Mouse (Mus musculus) neural tube, embryonic 15.5 days (tissue): ENCODE measurements around the gene Nxnl2. TPM values are rescaled to one million over a fixed set of nuclear protein-coding genes. Genes with fewer than 3 reads are reported as not detected.

ENCODE experiments used
- ATAC-seq: fragments of 200-750 bp; cut with Nextera tagmentation; 2 replicates; pipeline ENCODE4 v1.8.0; 2017; ENCODE audit warnings: mild to moderate bottlenecking, moderate TSS enrichment, moderate library complexity; ENCODE audit not compliant: low FRiP score
- H3K27ac ChIP-seq: fragments of 300-500 bp; sonication (generic); replicated peaks from 2 replicates; pipeline ENCODE4 v1.5.1; 2015; ENCODE audit warnings: mild to moderate bottlenecking, inconsistent platforms
- H3K27me3 ChIP-seq: fragments of 300-500 bp; sonication (generic); replicated peaks from 2 replicates; pipeline ENCODE4 v1.6.1; 2015; ENCODE audit warnings: inconsistent platforms
- H3K36me3 ChIP-seq: fragments of 300-500 bp; sonication (generic); 2 replicates; pipeline ENCODE4 v1.6.1; 2015; ENCODE audit warnings: inconsistent platforms
- H3K4me1 ChIP-seq: fragments of 300-500 bp; sonication (generic); 2 replicates; pipeline ENCODE4 v1.6.1; 2015; ENCODE audit warnings: inconsistent platforms
- H3K4me2 ChIP-seq: fragments of 300-500 bp; sonication (generic); 2 replicates; pipeline ENCODE4 v1.6.1; 2015; ENCODE audit warnings: inconsistent platforms, mild to moderate bottlenecking, moderate library complexity
- H3K4me3 ChIP-seq: fragments of 300-500 bp; sonication (generic); replicated peaks from 2 replicates; pipeline ENCODE4 v1.5.1; 2015; ENCODE audit warnings: mild to moderate bottlenecking, inconsistent platforms
- H3K9ac ChIP-seq: fragments of 300-500 bp; sonication (generic); replicated peaks from 2 replicates; pipeline ENCODE4 v1.6.1; 2015; ENCODE audit warnings: mild to moderate bottlenecking, inconsistent platforms
- H3K9me3 ChIP-seq: fragments of 300-500 bp; sonication (generic); replicated peaks from 2 replicates; pipeline ENCODE4 v1.6.1; 2016; ENCODE audit warnings: inconsistent platforms
- WGBS: fragments of 180-500 bp; shearing (Covaris S2); methylation state at CpG from one replicate; pipeline ENCODE4 v1.1.7; 2015; ENCODE audit warnings: mixed read lengths; 5-methylcytosine and 5-hydroxymethylcytosine counted together
- polyA plus RNA-seq: library from polyadenylated mRNA; unstranded; fragments of >200 nt; fragmentation: Nextera tagmentation; extraction: Ambion mirVana; gene quantifications from 2 replicates; pipeline ENCODE4 v1.2.1, GENCODE M21; 2015

The Nxnl2 gene
- polyA plus RNA-seq = 3.4 and 4.8 TPM in 2 replicates

DNA sequence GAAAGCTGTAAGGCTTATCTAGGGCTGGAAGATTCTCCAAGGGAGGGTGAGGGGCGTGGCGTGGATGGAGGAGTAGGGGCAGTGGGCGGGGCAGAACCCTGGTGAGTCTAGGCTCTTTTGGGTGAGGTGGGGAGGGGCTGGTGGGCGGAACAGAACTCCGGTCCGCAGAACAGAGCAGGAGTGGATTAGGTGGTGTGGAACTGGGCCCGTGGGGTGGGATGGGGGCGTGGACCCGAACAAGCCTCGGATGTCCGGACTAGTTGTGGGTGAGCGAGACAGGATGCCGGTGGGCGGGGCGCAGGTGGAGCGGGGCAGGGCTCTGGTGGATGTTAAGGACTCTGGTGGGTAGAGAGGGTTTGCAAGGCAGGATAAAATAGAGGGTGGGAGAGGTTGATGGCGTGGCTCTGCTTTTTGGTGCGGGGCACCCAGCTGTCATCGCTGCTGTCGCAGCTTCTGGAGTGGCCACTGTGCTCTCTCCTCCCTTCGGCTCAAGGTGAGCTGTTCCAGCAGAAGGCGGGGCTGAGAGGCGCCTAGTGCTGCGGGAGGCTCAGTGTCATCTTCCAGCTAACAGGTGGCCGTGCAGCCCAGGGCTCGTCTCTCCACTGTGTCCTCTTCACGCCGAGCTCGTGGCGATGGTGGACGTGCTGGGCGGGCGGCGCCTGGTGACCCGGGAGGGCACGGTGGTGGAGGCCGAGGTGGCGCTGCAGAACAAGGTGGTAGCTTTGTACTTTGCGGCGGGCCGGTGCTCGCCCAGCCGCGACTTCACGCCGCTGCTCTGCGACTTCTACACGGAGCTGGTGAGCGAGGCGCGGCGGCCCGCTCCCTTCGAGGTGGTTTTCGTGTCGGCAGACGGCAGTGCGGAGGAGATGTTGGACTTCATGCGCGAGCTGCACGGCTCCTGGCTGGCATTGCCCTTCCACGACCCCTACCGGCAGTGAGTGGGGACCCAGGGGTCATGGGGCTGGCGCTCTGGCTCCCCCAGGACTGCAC, at the start of gene Nxnl2:
Gene Nxnl2, plus strand, starts transcription at position 332 of the 990 bp plus-strand sequence.
- H3K4me2 ChIP-seq = peak within 1 kb of the TSS; percentile 90
- under 1% methylated on average over 64 of the region's 64 CpGs for WGBS
- no peaks in the 10 kb centered on the region for H3K36me3 ChIP-seq
- peak within 1 kb of the TSS; percentile 45 for H3K4me3 ChIP-seq
- peak; percentile 74 for ATAC-seq
- H3K9ac ChIP-seq = peak within 1 kb of the TSS; percentile 40
- H3K4me1 ChIP-seq = peaks cover 17% of the 10 kb centered on the region
- peaks cover 23% of the 10 kb centered on the region for H3K27me3 ChIP-seq
- no peak within 1 kb of the TSS for H3K27ac ChIP-seq
- no peaks in the 10 kb centered on the region for H3K9me3 ChIP-seq

DNA sequence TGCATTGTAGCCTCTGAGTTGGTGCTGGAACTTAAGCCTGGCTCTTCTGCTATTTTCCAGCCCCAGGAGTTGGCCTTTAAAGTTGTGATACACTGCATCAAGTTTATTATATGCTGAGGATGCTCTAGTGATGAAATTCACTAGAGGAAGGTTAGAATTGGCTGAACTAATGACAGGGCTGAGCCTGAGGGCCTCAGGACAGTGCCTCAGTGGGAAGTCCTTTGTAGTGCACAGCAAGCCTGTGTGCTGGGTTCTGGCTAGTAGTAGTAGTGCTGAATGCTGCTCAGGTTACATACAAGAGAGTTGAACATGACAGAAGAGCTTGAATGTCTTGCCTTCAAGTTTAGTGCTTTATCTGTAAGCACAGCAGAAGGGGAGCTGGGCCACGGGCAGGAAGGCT, 48.9 kb upstream of the Nxnl2 start:
- H3K4me3 ChIP-seq = no peak overlapping the region
- no peaks in the 10 kb centered on the region for H3K27me3 ChIP-seq
- no peak overlapping the region for H3K9ac ChIP-seq
- H3K36me3 ChIP-seq = no peaks in the 10 kb centered on the region
- no peaks in the 10 kb centered on the region for H3K9me3 ChIP-seq
- peaks cover 70% of the 10 kb centered on the region for H3K4me1 ChIP-seq
- WGBS = 33% methylated on average over 1 of the region's 1 CpGs
- no peak for ATAC-seq
- H3K4me2 ChIP-seq = no peak overlapping the region
- H3K27ac ChIP-seq = no peak overlapping the region

DNA sequence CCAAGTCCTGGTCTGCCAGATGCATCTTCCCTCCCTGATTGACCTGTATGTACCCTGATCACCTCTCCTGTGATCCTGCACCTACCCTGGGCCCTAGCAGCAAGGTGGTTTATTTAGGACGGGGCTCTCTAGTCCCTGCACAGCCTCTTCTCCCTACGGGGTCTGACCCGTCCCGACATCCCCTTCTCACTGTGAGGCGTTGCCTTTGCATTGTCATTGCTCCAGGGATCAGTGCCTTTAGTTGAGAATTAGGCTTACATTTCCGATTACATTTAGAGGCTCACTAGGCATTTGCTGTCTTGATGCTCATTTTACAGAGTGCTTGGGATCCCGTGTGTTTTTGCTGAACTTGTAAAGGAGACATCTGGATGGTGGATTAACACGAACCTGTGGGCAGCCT, 48.1 kb upstream of the Nxnl2 start:
- 84% methylated on average over 8 of the region's 8 CpGs for WGBS
- H3K4me3 ChIP-seq = no peak overlapping the region
- no peaks in the 10 kb centered on the region for H3K27me3 ChIP-seq
- no peak overlapping the region for H3K4me2 ChIP-seq
- H3K9me3 ChIP-seq = no peaks in the 10 kb centered on the region
- H3K27ac ChIP-seq = no peak overlapping the region
- peaks cover 66% of the 10 kb centered on the region for H3K4me1 ChIP-seq
- no peaks in the 10 kb centered on the region for H3K36me3 ChIP-seq
- no peak for ATAC-seq
- H3K9ac ChIP-seq = no peak overlapping the region

DNA sequence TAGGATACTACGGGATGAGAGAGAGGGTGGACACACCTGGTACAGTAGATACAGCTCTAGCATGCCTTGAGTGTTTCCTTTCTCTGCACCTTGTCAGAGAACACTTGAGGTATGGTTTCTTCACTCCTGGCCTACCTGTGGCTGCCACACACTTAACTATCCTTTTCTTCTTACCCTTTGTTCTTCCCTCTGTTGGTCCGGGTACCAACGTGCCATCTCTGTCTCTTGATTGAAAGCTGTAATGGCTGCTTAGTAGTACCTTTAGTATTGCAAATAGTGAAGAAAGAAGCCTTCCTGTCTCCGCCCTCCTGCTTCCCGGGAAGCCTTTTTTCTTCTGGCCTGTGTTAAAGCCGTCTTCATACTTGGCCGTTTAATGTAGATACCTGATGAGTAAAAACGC, 45.5 kb upstream of the Nxnl2 start:
- Histone ChIP-seq H3K27me3 (no peaks in the 10 kb centered on the region), H3K27ac (no peak overlapping the region), H3K4me2 (no peak overlapping the region), H3K4me1 (peaks cover 41% of the 10 kb centered on the region), H3K9ac (no peak overlapping the region), H3K36me3 (0 out of 2 replicates have a peak, but pooled peaks cover 3% of the 10 kb centered on the region), H3K4me3 (no peak overlapping the region), H3K9me3 (no peaks in the 10 kb centered on the region)
- 68% methylated on average over 8 of the region's 8 CpGs for WGBS
- ATAC-seq = no peak

DNA sequence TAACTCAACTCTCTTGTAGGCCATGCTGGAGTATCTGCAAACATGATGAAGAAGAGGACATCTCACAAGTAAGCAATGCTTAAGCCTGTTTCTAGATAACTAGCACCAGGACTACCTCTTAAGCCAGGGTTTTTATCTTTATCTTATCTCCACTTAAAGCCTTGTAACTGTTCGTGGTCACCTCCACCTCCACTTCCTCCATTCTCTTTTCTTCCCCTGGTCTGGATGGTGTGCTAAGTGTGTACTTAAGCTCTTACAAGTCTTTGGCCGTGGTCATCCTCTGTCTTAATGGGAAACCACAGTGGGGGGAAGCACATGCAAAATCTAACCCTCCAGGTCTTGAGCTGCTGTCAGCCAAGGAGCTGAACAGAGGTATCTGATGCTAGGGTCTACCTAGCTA, 42.9 kb upstream of the Nxnl2 start:
- Histone ChIP-seq H3K9ac (no peak overlapping the region), H3K36me3 (0 out of 2 replicates have a peak, but pooled peaks cover 6% of the 10 kb centered on the region), H3K4me3 (no peak overlapping the region), H3K9me3 (no peaks in the 10 kb centered on the region), H3K4me2 (no peak overlapping the region), H3K27me3 (no peaks in the 10 kb centered on the region), H3K27ac (no peak overlapping the region), H3K4me1 (peaks cover 19% of the 10 kb centered on the region)
- ATAC-seq = no peak
- WGBS = 95% methylated on average over 2 of the region's 2 CpGs

DNA sequence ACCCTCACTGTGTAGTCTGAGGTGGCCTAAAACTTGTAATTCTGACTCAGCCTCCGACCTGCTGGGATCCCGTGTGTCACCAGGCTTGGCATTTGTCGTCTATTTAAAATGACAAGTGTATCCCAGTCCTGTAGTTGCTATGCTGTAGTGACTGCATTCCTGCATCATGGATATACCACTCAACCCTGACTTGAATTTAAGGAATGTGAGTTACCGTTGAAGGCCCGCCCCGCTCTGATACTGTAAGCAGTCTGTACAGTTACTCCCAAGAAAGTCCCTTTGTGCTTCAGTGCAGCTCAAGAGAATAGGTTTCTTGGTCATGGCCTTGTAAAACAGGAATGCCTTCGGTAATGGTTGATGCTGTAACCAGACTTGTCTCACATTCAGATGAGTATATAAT, 42.4 kb upstream of the Nxnl2 start:
- ATAC-seq = no peak
- Histone ChIP-seq H3K27me3 (no peaks in the 10 kb centered on the region), H3K27ac (no peak overlapping the region), H3K4me3 (no peak overlapping the region), H3K9me3 (no peaks in the 10 kb centered on the region), H3K9ac (no peak overlapping the region), H3K36me3 (0 out of 2 replicates have a peak, but pooled peaks cover 6% of the 10 kb centered on the region), H3K4me1 (peaks cover 14% of the 10 kb centered on the region), H3K4me2 (no peak overlapping the region)
- WGBS = 88% methylated on average over 7 of the region's 7 CpGs

DNA sequence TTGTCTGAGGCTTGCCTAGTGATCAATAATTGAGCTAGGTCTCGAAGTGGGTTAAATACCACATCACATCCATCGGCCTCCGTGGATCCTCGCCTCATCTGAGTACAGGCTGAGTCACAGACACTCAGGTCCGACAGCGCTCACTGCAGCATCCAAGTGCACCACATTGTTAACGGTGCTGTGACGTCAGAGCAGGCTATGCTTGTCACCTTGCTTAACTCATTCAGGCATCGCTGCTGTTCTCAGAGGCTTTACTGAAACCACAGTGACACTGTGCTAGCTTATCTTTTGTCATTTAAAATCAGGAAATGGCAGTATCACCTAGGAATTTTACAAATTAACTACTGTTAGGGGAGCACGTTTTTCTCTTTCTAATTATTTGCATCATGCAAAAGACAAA, 39.6 kb upstream of the Nxnl2 start:
- H3K4me2 ChIP-seq = no peak overlapping the region
- 81% methylated on average over 10 of the region's 10 CpGs for WGBS
- no peaks in the 10 kb centered on the region for H3K27me3 ChIP-seq
- H3K9me3 ChIP-seq = no peaks in the 10 kb centered on the region
- no peak for ATAC-seq
- no peak overlapping the region for H3K4me3 ChIP-seq
- H3K27ac ChIP-seq = no peak overlapping the region
- H3K9ac ChIP-seq = no peak overlapping the region
- peaks cover 14% of the 10 kb centered on the region; the same call in 1 of the 2 replicates for H3K36me3 ChIP-seq
- H3K4me1 ChIP-seq = peaks cover 7% of the 10 kb centered on the region

DNA sequence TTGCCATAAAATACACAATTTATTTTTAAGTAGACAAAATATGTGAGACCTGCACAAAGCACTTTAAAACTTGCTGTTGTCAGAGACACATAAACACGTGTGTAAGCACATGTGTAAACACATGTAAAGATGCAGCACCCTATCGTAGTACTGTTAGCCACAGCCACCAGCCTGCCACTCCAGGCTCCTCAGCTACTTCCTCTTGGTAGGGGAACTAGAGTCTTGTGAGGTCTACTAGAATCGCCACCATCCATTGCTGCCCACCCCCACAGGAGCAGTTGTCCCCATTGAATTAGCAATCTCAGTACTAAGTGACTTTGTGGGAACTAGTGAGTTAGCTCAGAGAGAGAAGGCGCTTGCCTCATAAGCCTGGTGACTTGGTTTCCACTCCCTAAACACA, 34.5 kb upstream of the Nxnl2 start:
- Histone ChIP-seq H3K27me3 (no peaks in the 10 kb centered on the region), H3K27ac (no peak overlapping the region; the same call in 1 of the 2 replicates), H3K9me3 (no peaks in the 10 kb centered on the region), H3K9ac (no peak overlapping the region), H3K4me1 (no peaks in the 10 kb centered on the region; the same call in 1 of the 2 replicates), H3K36me3 (peaks cover 26% of the 10 kb centered on the region), H3K4me2 (no peak overlapping the region), H3K4me3 (no peak overlapping the region)
- ATAC-seq = no peak
- 91% methylated on average over 4 of the region's 4 CpGs for WGBS

DNA sequence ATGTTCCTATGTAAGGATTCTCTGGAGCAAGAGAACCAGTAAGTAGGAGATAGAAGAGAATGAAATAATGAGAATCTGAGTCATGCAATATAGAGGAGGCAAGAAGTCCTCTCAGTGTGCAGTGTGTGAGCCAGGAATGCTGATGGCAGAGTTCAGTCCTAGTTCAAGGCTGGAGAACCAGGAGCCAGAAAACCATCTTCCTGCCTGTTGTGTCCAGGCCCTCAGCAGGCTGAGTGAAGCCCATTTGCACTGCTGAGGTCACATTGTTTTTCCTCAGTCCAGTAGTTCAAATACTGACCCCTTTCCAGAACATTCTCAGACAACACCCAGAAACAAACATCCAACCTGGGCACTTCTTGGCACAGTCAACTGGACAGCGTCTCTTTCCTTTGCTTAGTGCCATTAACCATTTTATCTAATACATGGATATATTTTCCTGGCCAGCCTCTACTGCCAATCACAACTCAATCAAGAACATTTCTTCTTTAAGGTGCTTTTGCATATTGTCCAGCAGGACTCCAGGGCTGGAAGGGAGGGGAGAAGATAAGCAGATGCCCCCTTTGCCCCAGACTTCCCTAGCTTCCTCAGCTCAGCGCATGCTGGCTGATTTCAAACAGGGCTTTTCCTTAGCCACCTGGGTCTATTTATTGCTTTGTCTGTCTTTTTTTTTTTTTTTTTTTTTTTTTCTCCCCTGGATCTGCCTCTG, 33.7 kb upstream of the Nxnl2 start:
- no peaks in the 10 kb centered on the region for H3K9me3 ChIP-seq
- no peak overlapping the region; the same call in 1 of the 2 replicates for H3K27ac ChIP-seq
- no peak overlapping the region for H3K9ac ChIP-seq
- no peaks in the 10 kb centered on the region; the same call in 1 of the 2 replicates for H3K4me1 ChIP-seq
- ATAC-seq = no peak
- 69% methylated on average over 2 of the region's 2 CpGs for WGBS
- no peak overlapping the region for H3K4me3 ChIP-seq
- no peaks in the 10 kb centered on the region for H3K27me3 ChIP-seq
- peaks cover 30% of the 10 kb centered on the region for H3K36me3 ChIP-seq
- H3K4me2 ChIP-seq = no peak overlapping the region

DNA sequence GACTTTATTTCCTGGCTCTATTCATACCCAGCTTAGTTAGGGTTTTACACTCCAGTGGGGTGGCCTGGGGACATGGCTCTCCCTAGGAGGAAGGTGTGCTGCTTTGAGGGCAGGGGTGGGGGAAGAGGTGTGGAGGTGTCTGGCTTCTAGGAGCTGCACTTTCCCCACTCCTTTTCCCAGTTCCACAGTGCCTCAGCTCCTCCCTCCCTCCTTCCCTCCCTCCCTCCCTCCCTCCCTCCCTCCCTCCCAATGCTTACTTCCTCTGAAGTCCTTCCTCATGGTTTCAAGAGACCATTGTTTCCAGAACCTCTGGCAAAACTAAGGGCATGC, 33.2 kb upstream of the Nxnl2 start:
- no peak for ATAC-seq
- no peaks in the 10 kb centered on the region for H3K9me3 ChIP-seq

DNA sequence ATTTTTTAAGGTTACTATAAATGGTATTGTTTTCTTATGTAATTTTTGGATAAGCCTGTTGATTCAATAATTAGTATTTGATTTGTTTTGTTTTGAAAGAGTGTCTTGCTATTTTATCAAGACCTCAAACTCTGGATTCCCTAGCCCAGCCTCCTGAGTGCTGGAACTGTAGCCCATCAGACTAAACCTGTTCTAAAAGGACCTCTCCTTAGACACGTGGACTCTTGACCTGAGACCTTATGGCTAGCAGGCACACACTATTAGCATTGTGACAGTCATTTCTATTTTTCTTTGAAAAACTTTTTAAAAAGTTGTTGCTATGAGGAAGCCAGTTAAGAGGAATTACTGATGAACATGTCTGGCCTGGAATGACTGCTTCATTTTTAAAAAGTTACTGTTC, 23.7 kb upstream of the Nxnl2 start:
- no peak for ATAC-seq
- Histone ChIP-seq H3K9ac (no peak overlapping the region), H3K4me2 (no peak overlapping the region), H3K9me3 (no peaks in the 10 kb centered on the region), H3K36me3 (peaks cover 17% of the 10 kb centered on the region), H3K4me3 (no peak overlapping the region), H3K27ac (no peak overlapping the region), H3K27me3 (no peaks in the 10 kb centered on the region), H3K4me1 (no peaks in the 10 kb centered on the region)
- WGBS = 82% methylated on average over 1 of the region's 1 CpGs

More for the DNA sequence above, 33.2 kb upstream of the Nxnl2 start:
- H3K4me1 ChIP-seq = no peaks in the 10 kb centered on the region; the same call in 1 of the 2 replicates
- H3K27me3 ChIP-seq = no peaks in the 10 kb centered on the region
- no peak overlapping the region for H3K4me3 ChIP-seq
- H3K9ac ChIP-seq = no peak overlapping the region
- H3K4me2 ChIP-seq = no peak overlapping the region
- peaks cover 30% of the 10 kb centered on the region for H3K36me3 ChIP-seq
- H3K27ac ChIP-seq = no peak overlapping the region
